Mouse (Mus musculus): ENCODE measurements around the gene En2. TPM values are rescaled to one million over a fixed set of nuclear protein-coding genes. Genes with fewer than 3 reads are reported as not detected.

The En2 gene
- polyA plus RNA-seq, 1 experiment from 2014 or later = not detected

- Histone ChIP-seq H3K4me2 (ENCODE audit: low read depth, low read length) (no peak overlapping the region), H3K36me3 (ENCODE audit: control insufficient read depth, insufficient read depth, low read length) (no peaks in the 10 kb centered on the region), H3K9ac (ENCODE audit: low read depth, low read length) (no peak overlapping the region), H3K27ac (replicated peaks; ENCODE audit: low read depth, low read length) (no peak overlapping the region), H3K27me3 (replicated peaks; ENCODE audit: control insufficient read depth, insufficient read depth, low read length) (peaks cover 93% of the 10 kb centered on the region), H3K4me3 (ENCODE audit: low read depth, low read length) (no peak overlapping the region), H3K4me1 (ENCODE audit: control insufficient read depth, insufficient read depth, low read length) (0 out of 2 replicates have a peak, but pooled peaks cover 3% of the 10 kb centered on the region), H3K9me3 (ENCODE audit: control insufficient read depth, low read length) (no peaks in the 10 kb centered on the region)
- ATAC-seq (ENCODE audit: low read depth) (no peak), DNase-seq (ENCODE audit: low spot score) (no peak)
- WGBS = 61% methylated on average over 4 of the region's 4 CpGs
Observed at GRCm38 (mm10) chr5:28206448-28206847, 41.0 kb downstream of the En2 start.

DNA sequence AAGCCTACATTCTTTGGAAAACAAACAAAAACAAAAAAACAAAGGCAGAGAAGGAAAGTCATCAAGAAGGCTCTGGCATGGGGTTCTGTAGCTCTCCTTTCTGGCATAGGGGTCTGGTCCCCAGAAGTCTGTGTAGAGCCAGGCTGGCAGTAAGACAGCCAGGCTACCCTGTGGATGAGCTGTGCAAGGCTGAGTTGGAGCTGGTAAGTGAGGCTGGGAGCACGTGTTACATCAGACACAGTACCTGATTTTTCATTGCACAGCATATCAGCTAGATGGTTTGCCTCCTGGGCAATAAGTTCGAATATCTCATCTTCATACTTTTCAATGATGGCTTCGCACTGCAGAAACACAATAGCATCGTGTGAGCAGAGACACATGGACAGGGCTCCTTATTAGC, 41.5 kb downstream of the En2 start:
- Histone ChIP-seq H3K9ac (ENCODE audit: low read depth, low read length) (no peak overlapping the region), H3K9me3 (ENCODE audit: control insufficient read depth, low read length) (no peaks in the 10 kb centered on the region), H3K4me3 (ENCODE audit: low read depth, low read length) (no peak overlapping the region), H3K27me3 (replicated peaks; ENCODE audit: control insufficient read depth, insufficient read depth, low read length) (peaks cover 93% of the 10 kb centered on the region), H3K27ac (replicated peaks; ENCODE audit: low read depth, low read length) (no peak overlapping the region), H3K4me2 (ENCODE audit: low read depth, low read length) (no peak overlapping the region), H3K36me3 (ENCODE audit: control insufficient read depth, insufficient read depth, low read length) (no peaks in the 10 kb centered on the region), H3K4me1 (ENCODE audit: control insufficient read depth, insufficient read depth, low read length) (0 out of 2 replicates have a peak, but pooled peaks cover 3% of the 10 kb centered on the region)
- ATAC-seq (ENCODE audit: low read depth) (no peak), DNase-seq (ENCODE audit: low spot score) (no peak)
- 63% methylated on average over 4 of the region's 4 CpGs for WGBS

DNA sequence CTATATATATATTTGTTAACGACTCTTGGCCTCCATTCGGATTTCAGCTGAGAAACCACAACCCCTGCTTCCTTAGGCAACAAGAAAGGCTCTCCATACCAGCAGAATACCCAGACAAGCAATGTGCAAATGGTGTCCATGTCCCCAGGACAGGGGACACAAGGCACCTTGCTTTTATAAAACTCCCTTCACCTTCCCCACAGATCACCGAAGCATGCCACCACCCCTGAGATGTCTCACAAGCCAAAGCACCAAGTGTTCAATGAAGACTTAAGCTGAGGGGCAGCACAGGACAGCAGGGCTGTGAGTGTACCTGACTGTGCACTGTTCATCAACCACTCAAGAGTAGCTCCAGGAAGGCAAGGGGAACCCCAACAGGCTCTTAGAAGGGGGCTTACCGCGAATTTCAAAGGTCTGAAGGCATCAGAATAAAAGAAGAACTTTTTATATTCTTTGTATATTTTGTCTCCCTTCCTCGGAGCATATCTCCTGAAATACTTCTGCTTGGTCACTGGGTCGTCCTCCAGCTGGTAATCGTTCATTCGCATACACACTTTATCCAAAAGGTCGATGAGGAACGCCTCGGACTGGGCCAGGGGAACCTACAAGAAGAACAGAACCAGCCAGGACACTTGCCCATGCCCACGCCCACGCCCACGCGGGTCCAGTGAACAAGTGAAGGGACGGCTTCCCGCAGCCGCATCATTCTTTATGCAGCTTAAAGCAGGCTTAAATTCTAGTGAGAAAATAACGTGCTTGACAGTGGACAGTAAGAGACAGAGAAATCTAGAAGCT, 43.4 kb downstream of the En2 start:
- Histone ChIP-seq H3K4me3 (ENCODE audit: low read depth, low read length) (no peak overlapping the region), H3K4me2 (ENCODE audit: low read depth, low read length) (no peak overlapping the region), H3K36me3 (ENCODE audit: control insufficient read depth, insufficient read depth, low read length) (no peaks in the 10 kb centered on the region), H3K9me3 (ENCODE audit: control insufficient read depth, low read length) (no peaks in the 10 kb centered on the region), H3K4me1 (ENCODE audit: control insufficient read depth, insufficient read depth, low read length) (0 out of 2 replicates have a peak, but pooled peaks cover 3% of the 10 kb centered on the region), H3K27me3 (replicated peaks; ENCODE audit: control insufficient read depth, insufficient read depth, low read length) (peaks cover 95% of the 10 kb centered on the region), H3K9ac (ENCODE audit: low read depth, low read length) (no peak overlapping the region), H3K27ac (replicated peaks; ENCODE audit: low read depth, low read length) (no peak overlapping the region)
- ATAC-seq (ENCODE audit: low read depth) (no peak), DNase-seq (ENCODE audit: low spot score) (no peak)
- 11% methylated on average over 20 of the region's 20 CpGs for WGBS

DNA sequence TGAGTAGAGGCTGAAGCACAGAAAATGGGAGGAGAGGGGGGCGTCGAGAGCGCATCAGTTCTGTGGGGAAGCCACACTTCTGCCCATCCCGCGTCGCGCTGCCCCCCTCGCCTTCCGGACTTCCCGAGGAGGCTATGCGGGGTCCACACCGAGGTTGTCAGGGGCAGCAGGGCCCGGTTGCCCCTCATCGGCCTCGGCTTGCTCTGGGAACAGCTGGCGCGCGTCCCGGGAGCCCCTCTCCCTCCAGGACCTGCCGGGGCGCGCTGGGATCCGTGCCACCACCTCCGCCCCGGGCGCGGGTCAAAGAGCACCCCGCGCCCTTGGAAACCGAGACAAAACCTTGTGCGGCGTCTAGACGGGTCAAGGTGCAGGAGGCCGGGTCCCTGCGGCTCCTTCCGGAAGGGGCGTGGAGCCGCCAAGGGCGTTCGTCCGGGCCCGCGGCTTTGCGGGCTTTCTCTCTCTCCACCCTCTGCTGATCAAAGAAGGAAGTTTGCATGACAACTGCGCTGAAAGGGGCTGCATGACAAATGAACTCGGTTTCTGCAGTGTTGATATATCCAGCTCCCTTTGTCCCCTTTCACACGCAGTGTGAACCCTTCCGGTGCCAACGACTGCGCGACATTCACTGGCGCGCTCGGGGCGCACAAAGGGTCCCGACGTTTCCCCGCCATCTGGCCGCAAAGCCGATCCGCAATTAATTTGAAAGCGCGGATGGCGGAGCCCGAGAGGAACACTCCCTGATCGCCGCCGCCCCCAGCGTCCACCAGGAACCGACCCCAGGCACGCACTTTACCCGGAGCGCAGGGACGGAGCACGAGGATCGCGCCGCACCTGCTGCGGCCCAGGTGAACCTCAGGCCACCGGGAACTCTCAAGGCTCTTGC, 44.3 kb downstream of the En2 start:
- WGBS = under 1% methylated on average over 56 of the region's 80 CpGs
- Histone ChIP-seq H3K27me3 (replicated peaks; ENCODE audit: control insufficient read depth, insufficient read depth, low read length) (peaks cover 96% of the 10 kb centered on the region), H3K9ac (ENCODE audit: low read depth, low read length) (no peak overlapping the region), H3K4me1 (ENCODE audit: control insufficient read depth, insufficient read depth, low read length) (0 out of 2 replicates have a peak, but pooled peaks cover 3% of the 10 kb centered on the region), H3K27ac (replicated peaks; ENCODE audit: low read depth, low read length) (no peak overlapping the region), H3K36me3 (ENCODE audit: control insufficient read depth, insufficient read depth, low read length) (no peaks in the 10 kb centered on the region), H3K4me3 (ENCODE audit: low read depth, low read length) (peak overlapping the region; percentile 33), H3K4me2 (ENCODE audit: low read depth, low read length) (peak overlapping the region; percentile 56), H3K9me3 (ENCODE audit: control insufficient read depth, low read length) (no peaks in the 10 kb centered on the region)
- no peak for ATAC-seq (ENCODE audit: low read depth)
- DNase-seq (ENCODE audit: low spot score) = no peak

DNA sequence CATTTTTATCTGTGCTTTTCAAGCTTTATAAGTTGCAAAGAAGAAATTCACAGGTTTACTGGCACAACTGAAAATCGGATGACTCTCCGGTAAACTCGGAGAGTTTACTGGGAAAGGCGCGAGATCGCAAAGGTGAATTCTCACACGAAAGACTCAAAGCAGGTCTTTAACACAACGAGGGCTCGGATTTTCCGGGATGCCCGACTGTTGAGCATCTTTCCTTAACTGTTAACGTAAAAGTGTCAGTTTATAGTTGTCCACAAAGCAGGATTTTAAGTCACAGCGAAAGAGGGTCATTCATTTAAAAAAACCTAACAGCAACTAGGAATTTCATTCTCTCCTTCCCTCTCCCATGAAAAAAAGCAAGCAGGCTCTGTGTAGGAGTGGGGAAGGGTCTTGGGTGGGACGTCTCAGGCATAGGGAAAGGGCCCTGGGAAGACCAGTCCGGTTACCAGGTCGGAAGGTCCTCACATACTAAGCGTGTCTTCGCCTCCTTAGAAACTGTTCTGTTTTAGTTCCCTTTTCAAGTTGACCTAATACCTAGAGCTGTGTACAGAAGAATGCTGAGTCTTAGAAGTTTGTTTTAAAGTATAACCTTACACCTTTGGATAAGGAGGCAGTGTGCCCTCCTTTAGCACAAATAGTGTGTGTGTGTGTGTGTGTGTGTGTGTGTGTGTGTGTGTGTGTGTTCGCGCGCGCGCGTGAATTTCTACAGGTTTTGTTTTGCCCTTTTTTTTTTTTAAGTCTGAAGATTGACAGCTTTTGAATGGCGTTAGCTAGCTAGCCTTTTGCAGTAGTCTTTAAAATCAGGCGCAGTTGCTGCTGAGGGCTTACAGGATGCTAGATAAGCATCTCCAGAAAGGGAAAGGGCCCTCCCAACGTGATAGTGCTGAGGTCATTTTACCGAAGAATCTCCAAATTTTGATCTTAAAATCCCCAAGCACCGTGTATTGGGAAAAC, 45.4 kb downstream of the En2 start:
- H3K9ac ChIP-seq (ENCODE audit: low read depth, low read length) = no peak overlapping the region
- no peaks in the 10 kb centered on the region for H3K9me3 ChIP-seq (ENCODE audit: control insufficient read depth, low read length)
- 0 out of 2 replicates have a peak, but pooled peaks cover 3% of the 10 kb centered on the region for H3K4me1 ChIP-seq (ENCODE audit: control insufficient read depth, insufficient read depth, low read length)
- peaks cover 93% of the 10 kb centered on the region for H3K27me3 ChIP-seq (replicated peaks; ENCODE audit: control insufficient read depth, insufficient read depth, low read length)
- whole genome bisulfite sequencing = 3% methylated on average over 29 of the region's 29 CpGs
- ATAC-seq (ENCODE audit: low read depth) (no peak), DNase-seq (ENCODE audit: low spot score) (no peak)
- H3K4me2 ChIP-seq (ENCODE audit: low read depth, low read length) = no peak overlapping the region
- no peak overlapping the region for H3K4me3 ChIP-seq (ENCODE audit: low read depth, low read length)
- H3K27ac ChIP-seq (replicated peaks; ENCODE audit: low read depth, low read length) = no peak overlapping the region
- H3K36me3 ChIP-seq (ENCODE audit: control insufficient read depth, insufficient read depth, low read length) = no peaks in the 10 kb centered on the region

GRCm38 (mm10) chr5:28211651-28212310, 46.3 kb downstream of the En2 start:
- no peaks in the 10 kb centered on the region for H3K36me3 ChIP-seq (ENCODE audit: control insufficient read depth, insufficient read depth, low read length)
- H3K9ac ChIP-seq (ENCODE audit: low read depth, low read length) = no peak overlapping the region
- H3K4me3 ChIP-seq (ENCODE audit: low read depth, low read length) = no peak overlapping the region
- 2% methylated on average over 15 of the region's 15 CpGs for WGBS
- no peak for ATAC-seq (ENCODE audit: low read depth)
- H3K27me3 ChIP-seq (replicated peaks; ENCODE audit: control insufficient read depth, insufficient read depth, low read length) = peaks cover 84% of the 10 kb centered on the region
- 0 out of 2 replicates have a peak, but pooled peaks cover 3% of the 10 kb centered on the region for H3K4me1 ChIP-seq (ENCODE audit: control insufficient read depth, insufficient read depth, low read length)
- H3K27ac ChIP-seq (replicated peaks; ENCODE audit: low read depth, low read length) = no peak overlapping the region
- no peak for DNase-seq (ENCODE audit: low spot score)
- H3K4me2 ChIP-seq (ENCODE audit: low read depth, low read length) = no peak overlapping the region
- no peaks in the 10 kb centered on the region for H3K9me3 ChIP-seq (ENCODE audit: control insufficient read depth, low read length)

GRCm38 (mm10) chr5:28213441-28213840, 47.9 kb downstream of the En2 start:
- no peak for DNase-seq (ENCODE audit: low spot score)
- H3K27me3 ChIP-seq (replicated peaks; ENCODE audit: control insufficient read depth, insufficient read depth, low read length) = peaks cover 70% of the 10 kb centered on the region
- WGBS = 53% methylated on average over 2 of the region's 2 CpGs

More at GRCm38 (mm10) chr5:28213441-28213840, 47.9 kb downstream of the En2 start:
- ATAC-seq (ENCODE audit: low read depth) = no peak
- 0 out of 2 replicates have a peak, but pooled peaks cover 3% of the 10 kb centered on the region for H3K4me1 ChIP-seq (ENCODE audit: control insufficient read depth, insufficient read depth, low read length)
- no peak overlapping the region for H3K27ac ChIP-seq (replicated peaks; ENCODE audit: low read depth, low read length)
- H3K4me3 ChIP-seq (ENCODE audit: low read depth, low read length) = no peak overlapping the region
- H3K9me3 ChIP-seq (ENCODE audit: control insufficient read depth, low read length) = no peaks in the 10 kb centered on the region
- H3K9ac ChIP-seq (ENCODE audit: low read depth, low read length) = no peak overlapping the region
- no peak overlapping the region for H3K4me2 ChIP-seq (ENCODE audit: low read depth, low read length)
- no peaks in the 10 kb centered on the region for H3K36me3 ChIP-seq (ENCODE audit: control insufficient read depth, insufficient read depth, low read length)

Measured in embryonic facial prominence, embryonic 14.5 days (tissue).